Mouse (Mus musculus): ENCODE measurements at regions not wholly inside any gene's neighbourhood (a gene's known extent, or its start where the extent isn't known, plus 50 kb on each side); places are given as distances from the start of the nearest gene placed in this dataset.

- TF ChIP-seq MAX (IDR thresholded peaks at IDR 0.05; ENCODE audit: low read depth) (no peak), POLR2A (IDR thresholded peaks at IDR 0.05; ENCODE audit: insufficient read length, low read depth) (no peak), MYOD1 (IDR thresholded peaks at IDR 0.05; ENCODE audit: control insufficient read depth in 1 of 3, insufficient read length in 2 of 3, low read depth in 2 of 3) (no peak), TCF3 (IDR thresholded peaks at IDR 0.05; ENCODE audit: insufficient read length, low read depth) (no peak)
Measured at GRCm38 (mm10) chr10:120707771-120708750, 190.8 kb downstream of the Msrb3 start.
